Mouse (Mus musculus) lung, postnatal 14 days (tissue): ENCODE data around the gene Foxo6.
A peak's percentile ranks its signal among the peaks of the same experiment; 100 is the strongest.

Experiments
- DNase-seq: peaks from one replicate; pipeline ENCODE4 v3.0.0; 2021

Gene Foxo6

DNA sequence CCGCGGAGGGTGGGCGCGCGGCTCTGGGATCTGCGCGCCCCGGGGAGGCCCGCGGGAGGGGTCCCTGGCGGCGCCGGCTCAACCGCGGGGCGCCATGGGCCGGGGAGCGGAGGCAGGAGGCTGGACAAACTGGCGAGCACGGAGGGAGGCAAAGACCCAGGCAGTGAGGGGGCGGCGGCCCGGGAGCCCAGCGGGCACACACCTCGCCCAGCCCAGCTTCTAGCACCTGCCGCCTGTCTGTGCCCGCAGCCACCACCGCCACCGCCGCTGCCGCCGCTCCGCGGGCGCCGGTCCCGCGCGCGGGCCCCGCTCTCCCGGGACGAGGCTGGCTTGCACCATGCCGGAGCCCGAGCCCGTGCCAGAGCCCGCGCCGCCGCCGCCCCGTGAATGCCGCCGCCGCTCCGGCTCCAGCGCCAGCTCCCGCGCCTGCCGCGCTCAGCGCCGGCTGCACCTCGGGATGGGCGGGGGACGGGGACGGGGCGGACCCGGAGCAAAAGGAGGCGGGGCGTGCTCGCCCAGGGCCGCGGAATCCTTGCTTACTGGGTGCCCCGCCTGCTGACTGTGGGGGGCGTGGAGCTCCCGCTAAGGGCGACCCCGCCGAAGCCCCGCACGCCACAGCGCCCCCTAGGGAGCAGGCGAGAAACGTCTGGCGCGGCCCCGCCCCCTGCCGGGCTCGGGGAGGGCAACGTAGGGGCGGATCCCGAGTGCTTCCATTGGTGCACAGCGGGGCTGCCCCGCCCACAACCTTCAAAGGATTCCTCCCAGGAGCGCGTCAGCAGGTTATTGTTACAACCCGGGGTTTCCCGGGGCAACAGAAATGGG is at the start of gene Foxo6:
TSS of gene Foxo6 (minus strand) at position 60 of the 822 bp plus-strand sequence.
- DNase-seq: peak; percentile 97

GRCm38 (mm10) chr4:120334316-120334715 is 47.2 kb upstream of the Foxo6 start:
- no peak for DNase-seq

GRCm38 (mm10) chr4:120332934-120333421 is 45.8 kb upstream of the Foxo6 start:
- DNase-seq: no peak

- DNase-seq: no peak
These were observed 45.3 kb upstream of the Foxo6 start for GRCm38 (mm10) chr4:120332405-120332933.

GRCm38 (mm10) chr4:120331992-120332391 is 44.8 kb upstream of the Foxo6 start:
- DNase-seq: no peak

GRCm38 (mm10) chr4:120331541-120331940 is 44.4 kb upstream of the Foxo6 start:
- DNase-seq: no peak

GRCm38 (mm10) chr4:120325748-120326147 is 38.6 kb upstream of the Foxo6 start:
- no peak for DNase-seq

DNA sequence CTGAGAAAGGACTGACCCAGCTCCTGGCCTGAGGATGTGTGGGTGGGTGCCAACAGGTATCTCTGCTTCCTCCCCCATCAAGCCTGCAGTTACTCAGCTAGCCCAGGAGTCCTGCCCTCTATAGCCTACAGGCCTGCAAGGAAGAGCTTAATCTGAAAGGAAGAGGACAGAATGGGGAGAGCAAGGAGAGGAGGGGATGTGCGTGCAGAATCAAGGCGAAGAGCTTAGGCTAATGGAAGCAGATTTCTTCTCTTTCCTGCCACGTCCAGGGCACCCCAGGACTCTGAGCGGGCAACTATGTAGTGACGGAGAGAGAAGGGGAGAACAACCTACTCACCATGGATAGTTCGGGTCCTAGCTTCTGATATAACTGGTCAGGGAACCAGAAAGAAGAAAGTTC is 37.9 kb upstream of the Foxo6 start:
- no peak for DNase-seq

DNA sequence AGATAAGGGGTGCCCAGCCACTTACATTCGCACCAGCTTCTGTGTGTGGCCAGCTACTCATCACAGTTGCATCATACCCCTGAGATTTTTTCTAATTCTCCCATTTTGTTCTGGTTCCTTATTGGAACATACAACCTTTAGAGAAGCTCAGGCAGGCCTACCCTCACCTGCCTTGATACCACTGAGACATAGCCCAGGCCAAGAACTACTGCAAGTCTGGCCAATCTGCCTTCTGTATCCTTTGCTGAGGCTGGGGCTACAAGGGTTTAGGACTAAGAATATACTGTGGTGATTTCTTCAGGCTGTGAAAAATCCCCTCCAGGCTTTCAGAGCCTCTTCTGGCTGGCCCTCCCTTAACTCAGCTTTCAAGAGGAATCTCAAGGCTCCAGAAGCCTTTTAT is 36.7 kb upstream of the Foxo6 start:
- DNase-seq: no peak

GRCm38 (mm10) chr4:120323198-120323597 is 36.0 kb upstream of the Foxo6 start:
- DNase-seq: peak; percentile 74

DNA sequence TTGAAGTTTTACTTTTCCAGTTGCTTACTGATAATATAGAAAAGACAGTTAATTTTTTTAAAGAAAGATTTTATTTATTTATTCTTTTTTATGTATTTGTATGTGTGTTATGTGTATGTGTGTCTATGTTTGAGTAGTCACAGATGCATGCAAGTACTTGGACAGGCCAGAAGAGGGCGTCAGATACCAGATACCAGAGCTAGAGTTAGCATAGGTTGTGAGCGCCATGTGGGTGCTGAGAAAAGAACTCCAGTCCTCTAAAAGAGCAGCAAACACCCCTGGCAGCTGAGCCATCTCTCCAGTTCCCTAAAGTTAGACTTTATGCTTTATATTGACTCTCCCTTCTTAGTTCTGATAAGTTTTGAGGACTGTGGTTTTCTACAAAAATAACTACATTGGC is 30.4 kb upstream of the Foxo6 start:
- no peak for DNase-seq

DNA sequence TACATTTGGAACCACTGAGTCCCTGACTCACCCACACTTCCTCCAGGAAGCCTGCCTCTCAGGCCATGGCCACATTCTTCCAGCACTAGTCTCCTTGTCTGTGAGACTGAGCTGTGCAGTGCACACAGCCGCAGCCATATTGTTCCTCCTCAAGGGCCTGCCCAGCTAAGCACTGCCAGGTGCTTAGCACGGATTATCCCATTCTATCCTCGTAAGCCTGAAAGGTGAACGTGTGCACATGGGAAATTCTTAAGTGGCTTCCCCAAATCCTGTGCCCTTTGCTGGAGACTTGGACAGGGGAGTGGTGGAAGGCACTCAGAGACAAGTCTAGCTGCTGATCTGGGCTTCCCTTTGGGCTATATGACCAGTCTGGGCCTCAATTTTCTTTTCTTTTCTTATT is 29.6 kb upstream of the Foxo6 start:
- DNase-seq: no peak

- no peak for DNase-seq
These were observed 27.4 kb upstream of the Foxo6 start for GRCm38 (mm10) chr4:120314571-120314970.

- DNase-seq: no peak
These were observed 26.2 kb upstream of the Foxo6 start for GRCm38 (mm10) chr4:120313309-120313708.

DNA sequence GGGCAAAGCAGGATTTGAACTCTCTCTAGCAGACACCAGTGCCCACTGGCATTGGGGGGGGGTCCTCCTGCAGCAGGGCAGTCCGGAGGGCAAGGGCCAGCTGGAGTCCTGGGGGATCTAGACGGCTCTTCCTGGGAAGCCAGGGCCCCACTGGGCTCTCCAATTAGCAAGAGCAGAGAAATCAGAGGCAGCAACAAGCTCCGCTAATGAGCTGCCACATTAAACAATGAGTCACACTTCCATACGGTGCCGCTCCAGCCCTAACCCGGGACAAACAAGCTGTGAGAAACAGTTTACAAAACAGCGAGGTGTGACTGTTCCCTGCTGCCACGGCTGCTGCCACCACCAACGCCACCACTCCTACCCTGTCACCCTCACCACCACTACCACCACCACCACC is 17.4 kb upstream of the Foxo6 start:
- no peak for DNase-seq

DNA sequence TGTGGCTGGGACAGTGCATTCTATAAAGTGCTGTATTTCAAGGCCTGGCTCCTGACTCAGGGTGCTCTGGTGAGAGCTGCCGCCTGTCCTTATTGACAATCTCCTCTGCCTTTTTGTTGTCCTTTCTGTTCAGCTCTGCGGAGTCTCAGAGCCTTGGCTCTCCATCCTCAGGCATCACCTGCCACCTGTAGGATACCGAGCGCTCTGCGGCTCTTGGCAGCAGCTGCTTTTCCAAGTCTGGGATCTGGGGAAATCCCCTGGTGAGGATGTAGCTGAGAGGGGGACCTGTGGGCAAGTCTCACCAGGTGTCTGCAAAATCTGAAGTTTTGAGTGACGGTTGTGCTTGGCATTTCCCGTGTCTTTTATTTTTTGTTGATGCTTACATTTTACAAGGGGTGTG is 12.1 kb upstream of the Foxo6 start:
- no peak for DNase-seq

- DNase-seq: peak; percentile 64
These were observed 4.1 kb upstream of the Foxo6 start for GRCm38 (mm10) chr4:120291106-120291822.

DNA sequence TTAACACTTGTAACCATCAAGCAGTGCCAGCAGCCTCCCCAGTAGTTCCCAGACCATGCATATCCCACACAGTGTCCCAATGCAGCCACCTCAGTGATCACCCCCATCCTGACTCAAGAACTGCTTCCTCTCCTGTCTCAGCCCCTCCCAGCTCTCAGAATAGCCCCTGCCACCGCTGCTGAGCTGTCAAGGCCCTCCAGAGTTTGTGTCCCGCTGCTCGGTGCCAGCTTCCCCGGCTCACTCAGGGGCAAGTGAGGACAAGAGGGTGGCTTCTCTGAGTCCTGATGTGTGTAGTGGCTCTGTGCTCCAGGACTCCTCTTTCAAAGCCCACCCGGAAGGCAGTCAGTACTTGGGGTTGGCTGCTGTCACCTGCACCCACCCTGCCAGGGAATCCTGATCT is 3.3 kb upstream of the Foxo6 start:
- no peak for DNase-seq

DNA sequence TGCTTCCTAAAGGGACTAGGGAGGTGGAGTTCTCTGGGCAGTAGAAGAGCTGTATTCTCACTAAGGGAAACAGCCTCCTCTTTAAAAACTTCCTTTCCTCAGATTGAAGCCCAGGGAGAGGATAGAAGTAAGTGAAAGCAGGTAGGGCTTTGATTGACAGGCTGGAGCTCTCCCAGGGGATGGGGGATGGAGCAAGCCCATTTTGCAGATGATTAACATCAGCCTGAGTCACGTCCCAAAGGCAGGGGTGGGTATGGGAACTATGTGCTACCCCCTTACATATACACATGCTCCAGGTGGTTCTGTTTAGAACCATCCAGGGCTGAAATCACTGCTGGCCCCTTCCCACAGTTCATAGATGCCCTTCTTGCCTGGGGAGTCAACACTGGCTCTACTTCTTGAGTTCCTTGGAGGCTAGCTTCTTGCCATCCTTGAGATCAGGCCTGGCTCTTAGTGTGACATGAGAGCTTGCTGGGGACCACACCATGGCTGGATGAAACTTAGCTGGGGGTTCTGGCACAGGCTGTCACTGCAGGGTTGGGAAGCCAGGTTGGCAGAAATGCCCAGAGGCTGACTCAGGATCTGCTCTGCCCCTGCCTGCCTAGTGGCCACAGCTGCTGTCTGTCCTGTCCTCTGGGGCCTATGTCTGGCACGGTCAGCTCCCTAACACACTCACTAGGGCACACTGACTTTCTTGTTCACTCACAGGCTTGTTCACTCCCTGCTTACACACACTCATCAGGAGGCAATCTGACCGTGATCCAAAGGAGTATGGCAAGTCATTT is 2.2 kb upstream of the Foxo6 start:
- DNase-seq: no peak

GRCm38 (mm10) chr4:120286761-120287241 is 348 bp downstream of the Foxo6 start:
- DNase-seq: no peak

DNA sequence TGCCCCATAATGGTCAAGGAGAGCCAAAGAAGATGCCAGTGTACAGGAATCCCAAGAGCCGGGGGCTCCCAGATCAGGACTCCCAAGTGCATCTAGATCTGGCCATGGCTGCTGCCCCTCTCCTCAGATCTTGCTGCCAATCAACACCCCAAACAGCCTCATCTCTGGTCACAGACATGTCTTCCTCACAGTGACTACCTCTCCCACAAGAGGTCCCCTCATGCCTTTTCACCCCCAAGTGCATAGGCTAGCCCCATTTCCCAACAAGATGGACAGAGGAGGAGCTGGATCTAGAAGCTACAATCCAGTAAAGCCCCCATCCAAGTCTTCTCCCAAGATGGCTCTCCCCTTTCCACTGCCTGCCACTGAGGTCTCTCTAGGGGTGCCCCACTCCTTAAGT is 1.4 kb downstream of the Foxo6 start:
- DNase-seq: no peak

DNA sequence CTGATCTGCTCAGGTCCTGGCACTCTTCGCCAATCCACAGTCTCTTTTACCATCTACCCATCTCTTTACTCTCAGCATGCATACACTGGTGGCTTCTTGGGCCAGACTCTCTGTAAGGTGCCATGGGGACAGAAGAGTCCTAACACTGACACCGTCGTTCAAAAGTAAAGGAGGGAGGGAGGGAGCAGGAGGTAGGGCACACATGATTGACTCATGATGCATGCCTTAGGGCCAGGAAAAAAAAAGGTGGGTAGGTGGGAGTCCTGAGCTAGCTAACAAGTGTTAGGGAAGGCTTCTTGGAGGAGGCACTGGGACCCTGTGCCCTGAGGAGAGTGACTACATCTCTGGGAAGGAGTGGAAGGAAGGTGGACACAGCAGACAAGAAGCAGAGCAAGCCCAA is 1.9 kb downstream of the Foxo6 start:
- no peak for DNase-seq

- DNase-seq: no peak
These were observed 3.0 kb downstream of the Foxo6 start for GRCm38 (mm10) chr4:120284187-120284586.
